Mouse (Mus musculus) liver, embryonic 14.5 days (tissue): Measurements from ENCODE around the gene Cnmd.

ENCODE experiments used
- CTCF ChIP-seq: IDR thresholded peaks from 2 replicates; pipeline ENCODE4 v1.5.1; 2016; ENCODE audit warnings: antibody characterized with exemption, low read depth, control low read depth
- EP300 ChIP-seq: IDR thresholded peaks from 2 replicates; pipeline ENCODE4 v1.6.1; 2016; ENCODE audit warnings: antibody characterized with exemption, low read depth

DNA sequence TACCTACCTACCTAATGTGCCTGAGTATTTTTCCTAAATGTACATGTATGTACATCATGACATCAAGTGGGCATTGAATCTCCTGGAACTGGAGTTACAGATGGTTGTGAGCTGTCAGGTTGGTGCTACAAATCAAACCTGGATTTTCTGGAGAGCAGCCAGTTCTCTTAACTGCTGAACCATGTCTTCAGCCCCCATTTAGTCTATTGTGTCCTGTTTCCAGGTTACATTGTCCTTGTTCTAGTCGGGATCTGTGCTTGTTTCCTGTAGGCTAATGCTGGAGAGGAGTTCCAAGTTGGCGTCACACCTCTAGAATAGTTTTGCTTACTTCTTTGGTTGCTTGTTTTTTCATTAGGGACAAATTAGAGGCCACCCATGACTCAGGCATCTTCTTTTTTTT is 56.1 kb downstream of the Cnmd start:
- TF ChIP-seq CTCF (no peak), EP300 (no peak)
